Mouse (Mus musculus) spleen, postnatal 10 days (tissue): ENCODE results near the gene Asah2.
"Not testable (repeated sequence)": the region's sequence is repeated elsewhere in the genome, so short reads cannot be mapped to it uniquely, and the experiment has no call there.

Experiments used
- DNase-seq, 2 experiments: peaks; one replicate each; pipeline ENCODE4 v3.0.0; 2021 to 2022; ENCODE audit warnings: low spot score in 2 of 2

Gene Asah2

GRCm38 (mm10) chr19:32102976-32103300 lies 5.1 kb downstream of the Asah2 start:
- no peak for DNase-seq

GRCm38 (mm10) chr19:32102294-32102975 lies 5.6 kb downstream of the Asah2 start:
- DNase-seq = no peak

- DNase-seq = no peak
Measured at GRCm38 (mm10) chr19:32098582-32098981, 9.4 kb downstream of the Asah2 start.

- no peak for DNase-seq
Measured at GRCm38 (mm10) chr19:32092358-32092757, 15.7 kb downstream of the Asah2 start.

- no peak for DNase-seq
Measured at GRCm38 (mm10) chr19:32090804-32091203, 17.2 kb downstream of the Asah2 start.

GRCm38 (mm10) chr19:32088570-32088969 lies 19.4 kb downstream of the Asah2 start:
- no peak for DNase-seq

GRCm38 (mm10) chr19:32087736-32088470 lies 20.1 kb downstream of the Asah2 start:
- no peak for DNase-seq

- DNase-seq = not testable (repeated sequence)
Measured at GRCm38 (mm10) chr19:32084813-32085212, 23.2 kb downstream of the Asah2 start.

GRCm38 (mm10) chr19:32070340-32070739 lies 37.7 kb downstream of the Asah2 start:
- DNase-seq = no peak

- DNase-seq = no peak
Measured at GRCm38 (mm10) chr19:32069598-32069997, 38.4 kb downstream of the Asah2 start.

- no peak for DNase-seq
Measured at GRCm38 (mm10) chr19:32067669-32068068, 40.3 kb downstream of the Asah2 start.

GRCm38 (mm10) chr19:32061294-32061693 lies 46.7 kb downstream of the Asah2 start:
- DNase-seq = no peak

GRCm38 (mm10) chr19:32056252-32056651 lies 51.8 kb downstream of the Asah2 start:
- no peak for DNase-seq

- no peak for DNase-seq
Measured at GRCm38 (mm10) chr19:32055725-32056124, 52.3 kb downstream of the Asah2 start.

- no peak for DNase-seq
Measured at GRCm38 (mm10) chr19:32051251-32051650, 56.8 kb downstream of the Asah2 start.

- no peak for DNase-seq
Measured at GRCm38 (mm10) chr19:32032881-32033280, 75.1 kb downstream of the Asah2 start.

GRCm38 (mm10) chr19:32030430-32030829 lies 77.6 kb downstream of the Asah2 start:
- DNase-seq = peak in 1 of 2 experiments; percentile 40

- no peak for DNase-seq
Measured at GRCm38 (mm10) chr19:32025443-32025842, 82.6 kb downstream of the Asah2 start.

- no peak for DNase-seq
Measured at GRCm38 (mm10) chr19:32019722-32020121, 88.3 kb downstream of the Asah2 start.

GRCm38 (mm10) chr19:32018585-32018984 lies 89.4 kb downstream of the Asah2 start:
- no peak for DNase-seq

- DNase-seq = no peak
Measured at GRCm38 (mm10) chr19:32018053-32018452, 90.0 kb downstream of the Asah2 start.

- DNase-seq = no peak
Measured at GRCm38 (mm10) chr19:32002623-32003022, 105.4 kb downstream of the Asah2 start.

- DNase-seq = no peak
Measured at GRCm38 (mm10) chr19:31996916-31997315, 111.1 kb downstream of the Asah2 start.
